Mouse (Mus musculus) 3T3-L1 (cell line): ENCODE results near the gene Stk38l.
"Not testable (repeated sequence)": the region's sequence is repeated elsewhere in the genome, so short reads cannot be mapped to it uniquely, and the experiment has no call there.

ENCODE experiments used
- DNase-seq: peaks from one replicate; pipeline ENCODE4 v3.0.0-alpha.2; 2015; ENCODE audit warnings: low read depth, low spot score

The Stk38l gene

DNA sequence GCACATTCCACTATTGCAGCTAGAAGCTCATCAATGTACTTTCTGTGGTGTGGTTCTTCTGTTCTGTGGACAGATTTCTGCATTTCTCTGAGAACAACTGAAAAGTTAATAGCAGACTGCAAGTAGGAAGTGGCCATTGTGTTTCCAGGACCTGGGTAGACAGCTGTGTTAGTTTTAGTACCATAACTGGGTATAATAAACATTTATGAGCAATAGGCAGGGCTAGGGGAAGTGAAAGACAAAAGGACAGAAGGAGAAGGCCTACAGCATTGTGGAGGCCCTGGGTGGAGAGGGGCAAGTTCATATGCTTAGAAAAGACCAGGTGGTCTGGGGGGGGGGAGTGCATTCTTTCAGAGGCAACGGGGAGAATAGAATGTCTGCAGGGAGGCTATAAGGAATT, 8.8 kb downstream of the Stk38l start:
- DNase-seq: no peak

DNA sequence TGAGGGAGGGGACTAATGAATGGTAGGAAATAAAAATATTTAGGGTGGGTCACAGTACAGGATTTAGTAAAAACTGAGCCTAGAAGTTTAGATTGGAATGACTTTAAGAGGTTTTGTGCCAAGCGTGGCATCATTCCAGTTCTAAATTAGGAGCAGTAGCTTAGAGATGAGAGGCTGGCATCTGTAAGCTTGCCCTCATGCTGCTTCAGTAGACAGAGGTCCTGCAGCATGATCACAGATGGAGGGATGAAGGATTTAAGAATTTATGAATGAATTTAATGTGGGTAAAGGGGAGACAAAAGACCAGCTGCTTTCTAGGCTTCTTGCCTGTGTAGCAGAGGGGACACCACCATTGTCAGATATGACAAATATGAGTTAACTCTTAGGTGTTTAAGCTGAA, 14.1 kb downstream of the Stk38l start:
- DNase-seq: peak; percentile 59

DNA sequence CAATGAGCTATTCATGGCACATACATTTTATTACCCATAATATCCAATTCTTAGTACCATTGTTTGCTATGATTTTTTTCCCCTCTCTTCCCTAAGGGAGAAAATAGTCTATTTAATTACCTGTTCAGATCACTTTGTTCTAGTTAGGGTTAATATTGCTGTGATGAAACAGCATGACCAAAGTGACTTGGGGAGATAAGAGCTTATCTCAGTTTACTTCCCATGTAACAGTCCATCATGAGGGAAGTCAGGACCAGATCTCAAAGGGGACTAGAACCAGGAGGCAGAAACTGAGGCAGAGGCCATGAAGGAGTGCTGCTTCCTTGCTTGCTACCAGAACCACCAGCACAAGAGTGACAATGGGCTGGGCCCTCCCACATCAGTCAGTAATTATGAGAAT, 15.9 kb downstream of the Stk38l start:
- DNase-seq: no peak

DNA sequence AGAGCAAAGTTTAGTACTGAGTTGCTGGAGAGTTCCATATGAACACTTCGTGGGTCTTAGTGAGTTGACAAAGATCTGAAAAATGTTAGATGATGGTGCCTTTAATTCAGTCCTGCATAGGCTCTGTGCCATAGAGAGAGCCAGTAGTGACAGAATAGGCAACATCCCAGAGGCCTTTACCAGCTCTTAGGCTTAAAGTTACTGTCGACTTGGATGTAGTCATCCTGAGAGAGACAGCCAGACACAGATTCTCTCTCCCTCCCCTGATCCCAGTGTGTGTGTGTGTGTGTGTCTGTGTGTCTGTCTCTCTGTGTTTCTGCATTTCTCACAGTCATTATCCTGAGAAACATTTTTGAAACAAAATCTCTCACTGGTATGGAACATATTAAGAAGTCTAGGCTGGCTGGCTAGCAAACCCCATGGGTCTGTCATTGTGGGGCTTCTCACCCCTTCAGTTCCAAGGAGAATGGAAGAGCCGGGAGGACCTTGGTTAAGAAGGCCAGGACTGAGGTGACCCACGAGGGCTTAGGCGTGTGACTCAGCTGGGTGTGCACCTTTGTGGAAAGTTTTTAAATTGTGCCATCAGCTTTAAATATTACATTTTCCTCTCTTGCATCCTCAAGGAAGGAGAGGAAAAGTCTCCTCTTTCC, 17.3 kb downstream of the Stk38l start:
- DNase-seq: peak; percentile 77

DNA sequence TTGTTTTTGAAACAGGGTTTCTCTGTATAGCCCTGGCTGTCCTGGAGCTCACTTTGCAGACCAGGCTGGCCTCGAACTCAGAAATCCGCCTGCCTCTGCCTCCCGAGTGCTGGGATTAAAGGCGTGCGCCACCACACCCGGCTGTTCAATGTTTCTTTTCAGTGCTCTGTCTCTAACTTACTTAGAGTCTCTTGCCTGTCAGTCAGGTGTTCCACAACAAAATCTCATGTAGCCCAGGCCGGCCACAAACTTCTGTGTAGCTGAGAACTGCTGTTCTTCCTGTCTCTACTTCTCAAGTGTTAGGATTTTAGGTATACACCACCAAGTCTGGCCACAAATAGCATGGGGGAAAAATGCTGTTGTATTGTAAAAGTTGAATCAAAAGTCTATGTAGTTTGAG, 19.5 kb downstream of the Stk38l start:
- not testable (repeated sequence) for DNase-seq

DNA sequence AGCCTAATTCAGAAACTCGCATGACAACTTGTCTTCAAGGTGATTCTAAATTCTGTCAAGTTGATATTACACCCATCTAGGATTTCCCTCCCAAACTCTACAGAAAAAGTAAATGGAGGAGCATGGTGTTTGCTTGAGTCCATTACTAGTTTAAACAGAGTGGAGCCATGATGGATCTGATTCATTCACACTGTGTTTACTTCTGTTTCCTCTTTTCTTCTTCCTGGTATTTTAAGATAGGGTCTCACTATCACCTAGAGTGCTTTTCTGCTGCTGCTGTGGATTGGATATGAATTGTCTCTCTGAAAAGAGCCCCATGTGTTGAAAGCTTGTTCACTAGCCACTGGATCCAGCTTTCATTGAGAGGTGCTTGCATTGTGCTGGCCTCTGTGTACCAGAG, 20.4 kb downstream of the Stk38l start:
- no peak for DNase-seq

DNA sequence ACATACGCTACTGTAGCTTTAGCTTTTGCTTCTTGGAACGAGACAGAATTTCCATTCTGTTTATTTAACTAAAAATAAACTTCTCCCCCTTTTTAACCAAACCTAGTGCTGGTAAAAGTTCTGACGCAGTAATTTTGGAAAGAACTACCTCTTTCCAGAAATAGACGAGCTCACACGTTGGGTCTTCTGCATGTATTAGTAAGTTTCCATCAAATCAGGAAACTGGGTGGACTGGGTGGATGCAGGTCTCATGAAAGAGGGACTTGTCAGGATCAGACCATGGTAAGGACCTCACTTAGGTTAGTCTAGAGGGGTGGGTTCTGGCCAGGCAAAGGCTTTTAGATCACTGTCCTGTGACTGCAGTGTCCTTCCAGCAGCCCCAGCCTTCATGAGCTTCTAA, 21.8 kb downstream of the Stk38l start:
- DNase-seq: no peak

DNA sequence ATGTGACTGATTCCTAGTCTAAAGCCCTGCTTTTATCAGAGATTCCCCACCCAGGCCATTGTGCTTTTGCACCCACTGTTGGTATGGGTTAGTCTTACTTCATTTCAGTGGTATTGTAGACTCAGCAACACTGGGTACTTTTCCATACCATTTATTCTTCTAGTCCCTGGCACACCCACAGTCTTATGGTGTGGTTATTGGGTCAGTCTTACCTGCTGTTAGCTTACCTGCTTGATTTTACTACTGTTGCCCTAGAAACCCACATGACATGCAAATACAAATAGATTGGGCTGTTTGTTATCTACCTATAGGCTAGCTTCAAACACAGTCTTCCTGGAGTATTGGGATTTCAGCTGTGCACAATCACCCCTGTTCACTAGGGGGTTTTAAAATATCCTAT, 22.3 kb downstream of the Stk38l start:
- DNase-seq: no peak

DNA sequence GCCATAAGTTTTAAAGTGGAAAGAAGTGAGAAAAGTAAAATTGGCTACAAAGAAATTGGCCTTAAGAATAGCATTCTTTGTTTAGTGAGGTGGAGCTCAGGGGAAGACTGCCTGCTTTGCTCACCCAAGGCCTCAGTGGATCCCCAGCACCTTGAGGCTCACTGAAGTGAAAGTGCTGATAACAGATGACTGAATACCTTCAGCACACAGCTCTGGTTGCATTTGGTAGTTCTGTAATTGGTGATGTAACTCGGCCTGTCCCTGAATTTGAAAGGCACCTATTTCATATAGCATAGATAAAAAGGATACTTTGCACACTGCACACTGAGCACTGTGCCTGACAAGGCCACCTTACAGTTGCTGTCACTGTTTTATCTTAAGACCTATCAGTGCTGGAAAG, 23.5 kb downstream of the Stk38l start:
- no peak for DNase-seq

DNA sequence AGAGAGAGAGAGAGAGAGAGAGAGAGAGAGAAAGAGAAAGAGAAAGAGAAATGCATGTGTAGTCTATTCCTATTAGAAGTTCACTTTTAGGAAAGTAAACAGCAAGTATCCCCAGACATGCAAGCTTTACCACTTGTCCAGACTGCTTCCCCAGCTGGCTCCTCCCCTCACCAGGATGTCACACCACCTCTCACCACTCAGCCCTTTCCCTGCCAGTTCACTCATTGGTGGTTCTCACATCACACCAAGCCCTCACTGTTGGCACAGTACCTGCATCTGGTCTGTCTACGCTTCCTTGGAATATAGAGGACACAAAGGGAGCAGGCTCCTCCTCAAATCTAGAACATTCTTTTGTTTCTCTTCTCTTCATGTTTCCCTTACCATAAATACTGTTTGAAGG, 26.9 kb downstream of the Stk38l start:
- peak; percentile 73 for DNase-seq

DNA sequence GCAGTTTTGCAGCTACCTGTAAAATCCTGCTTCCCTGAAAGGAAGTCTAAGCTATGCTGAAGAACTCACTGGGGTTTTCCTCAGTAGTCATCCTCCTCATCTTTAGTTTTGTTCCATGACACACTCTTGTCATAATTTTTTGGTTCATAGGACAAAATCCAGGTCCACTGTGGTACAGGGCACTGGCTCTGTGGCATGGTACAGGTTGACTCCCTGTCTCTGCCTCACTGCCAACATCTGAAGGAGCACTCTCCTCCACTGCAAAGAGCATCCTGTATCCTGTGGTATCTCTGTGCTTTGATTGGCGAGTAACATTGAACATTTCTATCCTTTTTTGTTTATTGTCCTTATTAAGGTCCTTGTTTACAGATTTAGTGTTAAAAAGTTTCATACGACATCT, 27.4 kb downstream of the Stk38l start:
- no peak for DNase-seq

DNA sequence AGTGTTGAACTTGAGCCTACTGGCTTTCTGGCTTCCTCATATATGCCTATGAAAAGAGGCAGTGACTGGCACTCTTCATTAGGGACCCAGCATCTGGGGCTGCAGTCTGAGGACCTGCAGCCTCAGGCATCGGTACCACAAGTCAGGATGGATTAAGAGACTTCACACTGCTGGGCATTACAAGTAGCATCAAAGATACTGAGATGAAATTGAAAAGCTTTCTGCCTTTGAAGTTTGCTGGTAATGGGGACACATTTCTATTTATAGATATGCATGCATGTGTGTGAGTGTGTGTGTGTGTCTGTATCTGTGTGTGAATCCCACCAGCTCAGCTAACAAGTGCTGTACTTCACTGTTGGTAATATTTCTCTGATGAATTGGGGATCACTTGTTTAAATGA, 27.8 kb downstream of the Stk38l start:
- no peak for DNase-seq

DNA sequence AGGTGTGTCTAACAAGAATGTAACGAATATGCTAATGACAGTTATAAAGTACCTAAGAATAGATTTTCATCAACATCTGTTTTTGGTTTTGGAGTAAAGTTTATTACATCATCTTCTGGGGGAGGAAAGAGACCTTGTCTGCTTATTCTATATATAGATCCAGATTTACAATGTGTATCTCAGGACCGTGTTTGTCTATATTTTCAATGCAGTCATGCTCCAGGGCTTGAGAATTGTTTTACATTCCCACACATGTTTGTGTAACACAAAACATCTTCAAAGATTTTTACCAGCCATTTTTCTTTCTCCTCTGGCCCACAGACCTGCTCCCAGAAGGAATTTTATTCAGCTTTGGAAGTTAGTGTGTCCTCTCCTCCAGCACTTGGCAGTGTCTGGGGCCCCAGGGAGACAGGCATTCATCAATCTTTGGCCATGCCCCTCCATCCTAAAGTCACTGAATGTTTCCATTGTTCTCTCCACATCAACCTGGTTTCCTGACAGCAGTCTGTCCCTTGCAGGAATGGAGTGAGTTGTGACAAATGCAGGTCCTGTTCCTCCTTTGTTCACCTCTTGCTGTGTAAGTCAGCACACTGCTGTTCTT, 28.9 kb downstream of the Stk38l start:
- peak; percentile 70 for DNase-seq

DNA sequence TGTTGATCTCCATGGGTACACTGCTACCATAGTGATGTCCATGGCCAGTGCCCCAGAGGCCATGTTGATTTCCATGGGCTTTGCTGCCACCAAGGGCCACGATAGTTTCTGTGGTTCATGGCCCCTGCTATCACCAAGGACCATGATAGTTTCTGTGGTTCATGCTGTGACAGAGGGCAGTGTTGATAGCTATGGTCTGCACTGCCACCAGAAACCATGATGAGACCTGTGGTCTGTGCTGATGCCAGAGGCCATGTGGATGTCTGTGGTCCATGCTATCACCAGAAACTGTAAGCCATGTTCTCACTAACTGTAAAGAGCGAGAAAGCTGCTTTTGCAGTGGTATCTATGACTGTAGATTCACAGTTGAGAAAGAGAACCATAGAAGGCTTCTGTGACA, 30.3 kb downstream of the Stk38l start:
- DNase-seq: no peak

DNA sequence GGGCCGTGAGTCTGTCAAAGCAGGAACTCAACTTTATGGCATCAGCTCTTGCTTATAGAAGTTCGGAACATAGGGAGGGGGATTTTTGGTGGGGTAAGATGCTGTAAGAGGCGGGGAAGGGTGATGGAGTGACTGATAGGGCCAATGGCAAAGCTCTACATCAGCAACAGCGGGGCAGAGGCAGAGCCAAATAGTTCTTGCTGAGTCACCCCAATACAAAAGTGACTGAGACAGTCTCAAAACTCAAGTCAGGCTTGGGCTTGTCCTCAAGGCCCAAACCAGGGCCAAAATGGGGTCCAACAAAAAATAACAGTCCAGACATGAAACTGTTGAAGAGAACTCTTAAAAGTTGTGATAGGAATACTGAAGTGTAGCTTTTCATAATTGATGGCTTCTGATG, 30.9 kb downstream of the Stk38l start:
- peak; percentile 53 for DNase-seq

DNA sequence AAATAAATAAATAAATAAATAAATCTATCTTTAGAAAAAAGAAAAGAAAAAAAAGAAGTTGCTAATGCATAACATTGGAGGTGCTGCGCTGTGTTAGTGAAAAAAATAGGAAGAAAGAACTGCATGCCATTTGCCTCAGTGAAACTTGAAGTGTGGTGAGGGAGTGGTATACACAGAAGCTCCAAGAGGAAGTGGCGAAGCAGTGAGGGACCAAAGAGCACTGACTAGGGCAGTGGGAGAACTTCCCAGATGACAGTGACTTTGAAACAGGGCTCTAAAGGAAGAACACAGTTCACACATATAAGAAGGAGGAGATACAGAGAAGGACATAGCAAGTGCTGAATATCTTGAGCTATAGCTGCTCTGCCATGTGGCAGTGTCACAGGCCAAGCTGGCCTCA, 34.2 kb downstream of the Stk38l start:
- no peak for DNase-seq

DNA sequence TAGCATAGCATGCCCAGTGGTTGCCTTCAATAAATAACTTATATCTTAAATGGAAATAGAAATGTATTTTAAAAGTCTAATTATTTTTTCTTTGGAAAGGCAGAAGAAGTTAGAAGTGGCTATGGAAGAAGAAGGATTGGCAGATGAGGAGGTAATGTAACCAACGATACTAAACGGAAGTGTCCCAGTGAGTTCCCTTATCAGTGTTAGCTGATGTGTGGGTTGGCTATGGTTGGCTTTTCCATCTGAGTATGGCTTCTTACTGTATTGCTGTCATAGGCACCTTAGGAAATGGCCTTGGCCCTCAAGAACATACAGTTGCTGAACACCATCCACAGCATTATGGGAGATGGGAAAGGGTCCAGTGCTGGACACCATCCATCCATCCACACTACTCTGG, 35.2 kb downstream of the Stk38l start:
- no peak for DNase-seq

DNA sequence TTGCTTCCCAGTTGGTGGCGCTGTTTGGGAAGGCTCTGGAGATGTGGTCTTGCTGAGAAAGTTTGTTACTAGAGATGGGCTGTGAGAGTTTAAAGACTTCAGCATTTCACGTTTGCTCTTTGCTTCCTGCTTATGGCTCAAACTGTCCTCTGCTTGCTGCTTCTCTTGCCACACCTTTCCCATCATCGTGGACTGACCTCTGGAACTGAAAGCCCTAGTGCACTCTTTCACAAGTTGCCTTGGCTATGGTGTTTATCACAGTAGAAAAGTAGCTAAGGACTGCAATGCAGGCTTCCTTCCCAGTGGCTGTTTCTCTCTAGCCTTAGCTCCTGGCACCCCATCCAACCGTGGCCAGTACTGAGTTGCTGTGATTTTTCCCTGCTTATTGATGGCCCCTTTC, 35.9 kb downstream of the Stk38l start:
- no peak for DNase-seq

DNA sequence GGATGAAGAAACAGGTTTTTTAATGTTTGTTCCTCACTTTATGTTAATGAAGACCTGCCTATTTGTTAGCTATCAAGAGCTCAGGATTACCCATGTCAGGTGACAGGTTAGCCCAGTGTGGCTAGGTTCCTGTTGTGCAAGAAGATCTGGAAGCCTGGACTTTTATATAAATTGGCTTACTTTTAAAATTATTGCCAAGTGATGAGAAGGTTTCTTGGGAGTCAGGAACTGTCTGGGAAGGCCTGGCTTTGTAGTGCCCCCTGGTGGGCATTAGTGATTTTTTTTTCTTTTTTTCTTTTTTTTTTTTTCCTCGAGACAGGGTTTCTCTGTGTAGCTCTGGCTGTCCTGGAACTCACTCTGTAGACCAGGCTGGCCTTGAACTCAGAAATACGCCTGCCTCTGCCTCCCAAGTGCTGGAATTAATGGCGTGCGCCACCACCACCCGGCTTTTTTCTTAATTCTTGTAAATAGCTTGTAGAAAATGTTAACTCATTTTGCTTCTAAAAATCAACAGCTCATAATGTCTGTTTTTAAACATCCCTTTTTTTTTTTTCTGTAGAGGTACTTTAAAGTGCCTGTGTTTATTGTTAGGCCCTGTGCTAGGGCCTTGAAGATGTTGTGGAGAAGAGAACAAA, 37.6 kb downstream of the Stk38l start:
- peak; percentile 82 for DNase-seq

DNA sequence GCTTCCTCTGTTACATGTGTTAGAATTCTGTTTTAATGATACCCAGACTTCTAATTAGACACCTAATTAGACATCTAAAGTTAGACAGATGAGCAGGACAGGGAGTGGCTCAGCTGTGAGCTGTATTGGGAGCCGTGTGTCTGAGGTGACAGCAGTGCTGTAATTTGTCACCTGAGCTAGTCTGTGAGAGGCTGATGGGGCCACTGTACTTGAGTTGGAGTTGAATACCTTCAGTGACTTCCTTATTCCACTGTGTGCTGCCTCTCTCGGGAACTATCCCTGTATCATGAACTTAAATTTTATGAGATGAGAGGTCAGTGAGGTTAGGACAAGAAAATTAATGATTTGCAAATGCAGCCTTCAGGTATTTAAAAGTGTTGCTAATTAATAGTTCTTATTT, 39.8 kb downstream of the Stk38l start:
- DNase-seq: no peak

DNA sequence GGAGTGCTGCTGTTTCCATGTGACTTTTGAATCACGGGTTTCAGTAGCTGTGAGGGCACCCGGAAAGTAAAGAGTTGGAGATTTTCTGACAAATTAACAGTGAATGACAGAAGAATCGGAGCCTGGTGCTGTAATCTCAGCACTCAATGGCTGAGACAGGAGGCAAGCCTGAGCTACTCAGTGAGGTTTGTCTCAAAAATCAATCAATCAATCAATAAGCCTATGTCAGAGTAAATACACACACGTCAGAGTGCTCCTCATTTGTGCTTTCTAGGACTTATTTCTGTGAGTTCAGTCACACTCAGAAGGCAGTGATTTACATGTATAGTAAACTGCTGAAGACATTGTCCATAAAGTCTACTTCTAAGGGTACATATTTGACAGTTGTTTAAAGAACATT, 40.5 kb downstream of the Stk38l start:
- no peak for DNase-seq

DNA sequence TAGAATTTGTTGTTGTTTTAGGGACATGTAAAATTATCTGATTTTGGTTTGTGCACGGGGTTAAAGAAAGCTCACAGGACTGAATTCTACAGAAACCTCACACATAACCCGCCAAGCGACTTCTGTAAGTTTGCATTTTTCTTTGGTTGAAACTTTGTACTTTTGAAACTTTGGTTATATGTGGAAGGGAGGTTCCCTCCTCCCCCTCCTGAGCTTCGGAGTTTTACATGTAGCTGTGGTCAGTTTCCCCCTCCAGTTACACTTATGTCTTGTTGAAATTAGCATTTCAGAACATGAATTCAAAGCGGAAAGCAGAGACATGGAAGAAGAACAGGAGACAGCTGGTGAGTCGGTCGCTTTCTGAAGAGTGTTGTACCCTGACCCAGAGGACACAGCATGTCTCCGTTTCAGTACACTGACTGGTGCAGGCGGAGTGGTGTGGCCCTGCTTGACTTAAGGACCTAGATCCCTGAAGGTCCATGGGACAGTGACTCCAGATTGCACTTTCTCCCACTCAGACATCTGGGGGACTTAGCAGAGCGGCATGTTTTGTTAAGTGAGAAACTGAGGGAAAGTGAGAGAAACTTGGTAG, 44.1 kb downstream of the Stk38l start:
- DNase-seq: no peak
